In genomic region chr5:117134889-117135456, GRCm38 (mm10) we compare ENCODE assay signal across 10 mouse cellular contexts. TPM values are rescaled to one million over a fixed set of nuclear protein-coding genes. Genes with fewer than 3 reads are reported as not detected.
A peak's percentile ranks its signal among the peaks of the same experiment; 100 is the strongest.
DNase-seq lines count a peak whose midpoint lies in the region; ATAC-seq and TF ChIP-seq lines count a peak whose summit lies in the region.
"Had no signal": no experiment of that assay in that cellular context is flagged by ENCODE, and none has a peak within 500 bp of the region (broad histone marks: within the 10 kb centered on the region; RNA-seq: fewer than 3 reads in every experiment).

No protein-coding gene starts in this region.

- no peak for DNase-seq in hindbrain, embryonic 10.5 days (ENCODE audit: low spot score)
- DNase-seq in thymus, postnatal 4 days = peak; percentile 56
- DNase-seq in thymus, postnatal 10 days (ENCODE audit: low spot score in 2 of 2) = no peak
- no peak for DNase-seq in adrenal gland, postnatal 25 days
- DNase-seq in urinary bladder, adult 2 months (ENCODE audit: low spot score) = no peak
- DNase-seq in left cerebral cortex, postnatal 36 days (ENCODE audit: low spot score in 2 of 2) = no peak

- H3K4me2 ChIP-seq in hindbrain, embryonic 16.5 days (ENCODE audit: low read length) = no peak overlapping the region
- H3K4me2 ChIP-seq in intestine, postnatal 0 days (replicated peaks; ENCODE audit: low read depth) = peak overlapping the region; percentile 52
- H3K4me2 ChIP-seq: midbrain, embryonic 13.5 days had no signal

- H3K27ac ChIP-seq in hindbrain, embryonic 10.5 days = peak overlapping the region; percentile 73
- H3K27ac ChIP-seq in hindbrain, embryonic 16.5 days (ENCODE audit: low read depth, low read length) = no peak overlapping the region
- peak overlapping the region; percentile 81 for H3K27ac ChIP-seq in intestine, postnatal 0 days (ENCODE audit: low read depth, low read length)
- H3K27ac ChIP-seq: left cerebral cortex, adult 2 months; midbrain, embryonic 13.5 days had no signal

- intact Hi-C loops in left cerebral cortex, postnatal 36 days (cut with DNase I) = no loop called here

- no peaks in the 10 kb centered on the region for H3K9me3 ChIP-seq in hindbrain, embryonic 10.5 days
- no peaks in the 10 kb centered on the region for H3K9me3 ChIP-seq in hindbrain, embryonic 16.5 days (ENCODE audit: control insufficient read depth, low read length)
- no peaks in the 10 kb centered on the region for H3K9me3 ChIP-seq in intestine, postnatal 0 days (ENCODE audit: control insufficient read depth)
- H3K9me3 ChIP-seq: midbrain, embryonic 13.5 days had no signal

- ATAC-seq in hindbrain, embryonic 16.5 days = no peak
- ATAC-seq in intestine, postnatal 0 days = 0 out of 2 replicates have a peak, but pooled peaks have one; percentile 4

- H3K4me3 ChIP-seq in hindbrain, embryonic 10.5 days = no peak overlapping the region
- H3K4me3 ChIP-seq in hindbrain, embryonic 16.5 days (ENCODE audit: low read length) = no peak overlapping the region
- H3K4me3 ChIP-seq in intestine, postnatal 0 days (ENCODE audit: low read depth, low read length) = peak overlapping the region; percentile 13; the same call in 1 of the 2 replicates
- H3K4me3 ChIP-seq: left cerebral cortex, adult 2 months; midbrain, embryonic 13.5 days had no signal

- H3K36me3 ChIP-seq in hindbrain, embryonic 10.5 days = no peaks in the 10 kb centered on the region
- no peaks in the 10 kb centered on the region for H3K36me3 ChIP-seq in hindbrain, embryonic 16.5 days (ENCODE audit: control insufficient read depth, insufficient read depth, low read length)
- no peaks in the 10 kb centered on the region for H3K36me3 ChIP-seq in intestine, postnatal 0 days (ENCODE audit: control insufficient read depth, insufficient read depth)
- H3K36me3 ChIP-seq: midbrain, embryonic 13.5 days had no signal

- WGBS in hindbrain, embryonic 10.5 days = 82% methylated on average over 3 of the region's 3 CpGs
- 81% methylated on average over 3 of the region's 3 CpGs for WGBS in hindbrain, embryonic 16.5 days
- 17% methylated on average over 3 of the region's 3 CpGs for WGBS in intestine, postnatal 0 days

- no peaks in the 10 kb centered on the region for H3K27me3 ChIP-seq in hindbrain, embryonic 10.5 days (ENCODE audit: insufficient read depth, poor library complexity, severe bottlenecking)
- H3K27me3 ChIP-seq in hindbrain, embryonic 16.5 days (replicated peaks; ENCODE audit: control insufficient read depth, insufficient read depth, low read length) = no peaks in the 10 kb centered on the region
- H3K27me3 ChIP-seq in intestine, postnatal 0 days (replicated peaks; ENCODE audit: control insufficient read depth, insufficient read depth, low read length) = no peaks in the 10 kb centered on the region
- H3K27me3 ChIP-seq: midbrain, embryonic 13.5 days had no signal

- H3K9ac ChIP-seq in hindbrain, embryonic 16.5 days (ENCODE audit: low read depth, low read length) = no peak overlapping the region
- H3K9ac ChIP-seq in intestine, postnatal 0 days (ENCODE audit: low read depth, low read length) = 0 out of 2 replicates have a peak overlapping the region, but pooled peaks have one; percentile 17

- peaks cover 24% of the 10 kb centered on the region for H3K4me1 ChIP-seq in hindbrain, embryonic 10.5 days (replicated peaks)
- H3K4me1 ChIP-seq in hindbrain, embryonic 16.5 days (ENCODE audit: control insufficient read depth, insufficient read depth, low read depth, low read length) = peaks cover 8% of the 10 kb centered on the region
- peaks cover 18% of the 10 kb centered on the region for H3K4me1 ChIP-seq in intestine, postnatal 0 days (replicated peaks; ENCODE audit: control insufficient read depth, insufficient read depth, low read length)

- TF ChIP-seq CTCF in intestine, postnatal 0 days (IDR thresholded peaks at IDR 0.05; ENCODE audit: low read depth) = no peak

RNA-seq across cellular contexts. Expression of gene Taok3, which starts 15.0 kb away (rescaled TPM):
- polyA plus RNA-seq in hindbrain, embryonic 10.5 days (2016; fragmentation: Nextera tagmentation; extraction: Ambion mirVana) = 10.4 and 16.4 TPM in 2 replicates
- 61.7 and 63.3 TPM in 2 replicates for polyA plus RNA-seq in hindbrain, embryonic 16.5 days (2015; fragmentation: Nextera tagmentation; extraction: Ambion mirVana)
- 40.4 and 47.7 TPM in 2 replicates for polyA plus RNA-seq in intestine, postnatal 0 days (2015; fragmentation: Nextera tagmentation; extraction: Ambion mirVana)
- total RNA-seq in adrenal gland, postnatal 25 days (2021) = 35.0 and 51.8 TPM in 2 replicates
- polyA plus RNA-seq in urinary bladder, adult 2 months (2012; rRNA removed) = 18.1 and 21.7 TPM in 2 replicates
- total RNA-seq in left cerebral cortex, postnatal 36 days (2021) = 10 to 100 TPM; 53.2 to 60.9 TPM

RNA-seq across cellular contexts. Expression of gene Suds3, which starts 19.1 kb away (rescaled TPM):
- 79.1 and 90.4 TPM in 2 replicates for polyA plus RNA-seq in hindbrain, embryonic 10.5 days (2016; fragmentation: Nextera tagmentation; extraction: Ambion mirVana)
- polyA plus RNA-seq in hindbrain, embryonic 16.5 days (2015; fragmentation: Nextera tagmentation; extraction: Ambion mirVana) = 70.0 and 76.7 TPM in 2 replicates
- polyA plus RNA-seq in intestine, postnatal 0 days (2015; fragmentation: Nextera tagmentation; extraction: Ambion mirVana) = 41.8 and 47.2 TPM in 2 replicates
- total RNA-seq in adrenal gland, postnatal 25 days (2021) = 119 and 125 TPM in 2 replicates
- 69.9 and 73.2 TPM in 2 replicates for polyA plus RNA-seq in urinary bladder, adult 2 months (2012; rRNA removed)
- total RNA-seq in left cerebral cortex, postnatal 36 days (2021) = 100 to 1,000 TPM; 134 to 147 TPM
